Mouse (Mus musculus): ENCODE results near the gene Copz1.
A peak's percentile ranks its signal among the peaks of the same experiment; 100 is the strongest.
"Not testable (repeated sequence)": the region's sequence is repeated elsewhere in the genome, so short reads cannot be mapped to it uniquely, and the experiment has no call there.

Copz1 gene

DNA sequence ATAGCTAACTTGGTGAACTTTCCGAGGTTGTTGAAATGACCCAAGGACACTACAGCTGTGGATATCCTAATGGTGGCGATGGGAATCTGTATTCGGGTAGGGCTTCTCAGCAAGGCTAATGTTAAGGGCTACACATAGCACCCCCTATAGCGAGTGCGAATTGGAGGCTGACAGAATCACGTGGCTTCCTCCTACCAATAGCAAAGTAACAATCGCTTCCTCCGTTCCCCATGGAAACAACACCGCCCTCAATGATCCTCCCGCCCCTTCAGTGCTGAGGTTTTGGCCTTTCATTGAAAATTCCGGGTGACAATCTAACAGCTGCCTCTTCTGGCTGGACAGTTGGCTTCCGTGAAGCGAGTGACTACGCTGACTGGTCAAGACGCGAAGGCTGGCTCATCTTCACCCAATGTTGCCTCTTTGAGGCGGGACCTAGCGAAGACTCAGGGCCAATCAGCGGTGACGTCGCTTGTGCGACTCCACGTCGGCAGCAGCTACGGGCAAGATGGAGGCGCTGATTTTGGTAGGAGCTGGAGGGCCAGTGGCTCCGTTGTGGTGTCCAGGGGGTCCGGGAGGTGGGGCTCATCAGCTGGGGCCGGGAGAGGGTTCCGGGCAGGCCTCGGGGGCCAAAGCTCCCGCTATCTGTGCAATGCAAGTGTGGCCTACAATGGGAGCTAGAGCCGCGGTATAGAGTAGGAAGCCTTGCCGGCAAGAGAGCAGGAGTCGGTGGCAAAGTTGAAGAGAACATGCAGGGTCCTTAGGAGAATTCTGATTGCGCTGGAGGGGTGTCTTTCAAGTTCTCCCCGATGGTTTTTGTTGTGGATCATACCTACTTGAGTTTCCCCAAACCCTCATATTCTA, at the start of gene Copz1:
Copz1 (plus strand) TSS at position 296 of the 861 bp plus-strand sequence.
- peak; percentile 98 for DNase-seq (ENCODE audit: low spot score)

GRCm38 (mm10) chr15:103224161-103224560, 48.4 kb upstream of the Copz1 start:
- no peak for DNase-seq (ENCODE audit: low spot score)

- DNase-seq (ENCODE audit: low spot score): no peak
These were observed 45.5 kb upstream of the Copz1 start for GRCm38 (mm10) chr15:103227022-103227421.

DNA sequence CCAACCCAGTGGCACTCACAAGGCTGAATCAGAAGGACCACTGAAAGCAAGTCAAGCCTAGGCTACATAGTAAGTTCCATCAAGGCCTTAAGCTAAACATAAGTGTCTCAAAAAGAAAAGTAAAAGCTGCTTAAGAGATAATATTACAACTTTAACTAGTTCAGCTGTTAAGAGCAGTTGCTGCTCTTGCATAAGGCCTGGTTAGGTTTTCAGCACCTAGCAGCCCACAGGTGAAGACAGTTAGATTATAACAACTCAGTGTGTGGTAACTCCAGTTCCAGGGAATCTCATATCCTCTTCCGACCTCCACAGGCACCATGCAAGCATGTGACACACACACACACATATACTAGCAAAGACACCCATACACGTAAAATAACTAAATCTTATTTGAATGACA, 44.9 kb upstream of the Copz1 start:
- DNase-seq (ENCODE audit: low spot score): no peak

DNA sequence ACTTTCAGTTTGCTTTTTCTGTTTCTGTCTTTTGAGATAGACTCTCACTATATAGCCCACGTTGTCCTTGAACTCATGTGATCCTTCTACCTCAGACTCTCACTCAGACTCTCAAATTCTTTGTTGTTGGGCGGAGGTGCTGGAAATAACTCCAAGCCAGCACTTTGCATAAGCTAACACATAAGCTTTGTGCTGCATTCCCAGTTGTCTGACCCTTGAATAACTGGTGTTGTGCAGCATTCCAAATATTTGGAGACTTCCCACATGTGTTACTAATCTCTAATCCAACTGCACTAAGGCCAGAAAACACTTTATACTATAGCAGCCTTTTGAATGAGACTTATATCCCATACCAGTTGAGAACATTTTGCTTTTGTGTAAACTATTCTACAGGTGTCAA, 43.6 kb upstream of the Copz1 start:
- no peak for DNase-seq (ENCODE audit: low spot score)

GRCm38 (mm10) chr15:103233119-103233518, 39.4 kb upstream of the Copz1 start:
- DNase-seq (ENCODE audit: low spot score): no peak

DNA sequence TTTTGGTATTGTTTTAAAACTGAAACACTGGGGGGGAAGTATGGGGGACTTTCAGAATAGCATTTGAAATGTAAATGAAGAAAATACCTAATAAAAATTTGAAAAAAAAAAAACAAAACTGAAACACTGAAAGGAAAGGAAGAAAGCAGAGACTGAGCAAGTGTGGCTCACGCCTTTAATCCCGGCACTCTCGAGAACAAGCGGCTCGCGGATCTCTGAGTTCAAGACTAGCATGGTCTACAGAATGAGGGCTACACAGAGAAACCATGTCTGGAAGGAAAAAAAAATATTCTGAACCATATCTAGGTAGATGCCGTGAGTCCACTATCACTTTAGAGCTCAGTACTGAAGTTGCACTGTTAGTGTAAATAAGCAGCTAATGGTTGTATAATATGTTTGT, 35.2 kb upstream of the Copz1 start:
- no peak for DNase-seq (ENCODE audit: low spot score)

DNA sequence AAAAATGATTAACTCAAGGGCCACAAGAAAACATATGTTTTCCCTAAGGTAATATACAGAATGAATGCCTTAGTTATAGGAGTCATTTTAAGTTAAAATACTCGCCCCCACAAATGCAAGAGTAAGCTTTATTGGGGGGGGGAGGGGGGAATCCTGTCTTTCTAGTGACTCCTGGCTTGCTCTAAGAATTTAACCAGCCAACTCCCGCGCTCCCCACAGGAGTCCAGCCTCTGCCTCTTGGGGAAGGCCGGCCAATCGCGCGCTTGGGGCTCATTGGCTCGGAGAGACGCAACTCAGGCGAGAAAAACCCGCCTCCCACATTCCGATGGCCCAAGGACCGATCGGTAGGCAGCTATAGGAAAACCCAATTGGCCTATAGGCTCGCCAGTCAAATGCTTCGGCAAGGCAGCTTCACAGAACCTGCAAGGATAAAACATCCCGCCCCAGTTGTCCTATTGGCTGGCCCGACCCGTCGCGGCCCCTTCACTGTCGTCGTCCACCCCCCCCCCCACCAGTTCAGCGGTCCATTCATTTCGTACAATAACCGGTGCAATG, 33.3 kb upstream of the Copz1 start:
- DNase-seq (ENCODE audit: low spot score): peak; percentile 98

DNA sequence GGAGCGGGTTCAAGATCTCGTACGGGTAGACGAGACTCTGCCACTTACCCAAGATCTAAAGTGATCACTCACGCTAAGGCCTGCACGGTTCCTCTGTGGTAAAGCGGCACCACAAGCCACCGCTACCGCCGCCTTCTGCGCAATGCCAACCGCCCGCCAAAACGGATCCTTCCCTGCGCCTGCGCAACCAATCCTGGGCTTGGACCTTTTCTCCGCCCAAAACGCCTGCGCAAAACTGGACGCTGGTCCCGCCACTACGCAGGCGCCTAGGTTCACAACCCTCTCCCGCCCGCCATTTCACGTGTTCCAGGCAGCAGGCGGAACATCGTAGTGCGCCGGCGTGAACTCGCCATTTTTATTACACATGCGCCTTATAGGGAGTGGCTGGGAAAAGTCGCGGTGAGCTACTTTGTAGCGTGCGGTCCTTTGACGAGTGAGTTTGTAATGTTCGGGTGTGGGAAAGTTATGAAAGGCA, 32.8 kb upstream of the Copz1 start, which contains the start of gene Cbx5:
Cbx5 (minus strand) TSS at position 132 of the 475 bp plus-strand sequence.
- DNase-seq (ENCODE audit: low spot score): peak; percentile 98

- peak; percentile 96 for DNase-seq (ENCODE audit: low spot score)
These were observed 32.1 kb upstream of the Copz1 start, which contains the start of gene Hnrnpa1 for GRCm38 (mm10) chr15:103240160-103241028. TSS of gene Hnrnpa1 (plus strand) at chr15:103240432.

DNA sequence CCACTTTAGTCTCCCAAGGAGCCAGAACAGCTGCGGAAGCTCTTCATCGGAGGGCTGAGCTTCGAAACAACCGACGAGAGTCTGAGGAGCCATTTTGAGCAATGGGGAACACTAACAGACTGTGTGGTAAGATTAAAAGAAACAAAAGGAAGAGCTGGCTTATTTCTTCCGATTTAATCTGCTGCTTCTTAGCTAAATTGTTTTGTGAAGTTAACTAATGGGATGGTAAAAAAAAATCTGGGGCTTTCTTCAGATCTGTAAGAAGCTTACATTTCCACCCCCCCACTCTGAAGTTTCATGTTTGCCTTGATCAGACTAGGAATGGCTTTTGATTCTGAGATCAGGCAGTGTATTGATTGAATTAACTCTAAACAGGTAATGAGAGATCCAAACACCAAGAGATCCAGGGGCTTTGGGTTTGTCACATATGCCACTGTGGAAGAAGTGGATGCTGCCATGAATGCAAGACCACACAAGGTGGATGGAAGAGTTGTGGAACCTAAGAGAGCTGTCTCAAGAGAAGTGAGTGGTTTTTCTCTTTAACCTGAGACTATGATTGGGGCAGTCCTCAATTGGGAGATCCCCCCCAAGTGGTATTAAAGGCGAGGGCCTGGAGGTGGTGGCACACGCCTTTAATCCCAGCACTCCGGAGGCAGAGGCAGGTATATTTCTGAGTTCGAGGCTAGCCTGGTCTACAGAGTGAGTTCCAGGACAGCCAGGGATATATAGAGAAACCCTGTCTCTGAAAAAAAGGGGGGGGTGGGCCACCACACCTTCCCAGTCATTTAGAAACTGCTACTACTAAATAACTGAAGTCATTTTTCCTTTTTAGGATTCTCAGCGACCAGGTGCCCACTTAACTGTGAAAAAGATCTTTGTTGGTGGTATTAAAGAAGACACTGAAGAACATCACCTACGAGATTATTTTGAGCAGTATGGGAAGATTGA, 31.2 kb upstream of the Copz1 start:
- not testable (repeated sequence) for DNase-seq (ENCODE audit: low spot score)

- no peak for DNase-seq (ENCODE audit: low spot score)
These were observed 29.6 kb upstream of the Copz1 start for GRCm38 (mm10) chr15:103242885-103243284.

GRCm38 (mm10) chr15:103245616-103246015, 26.9 kb upstream of the Copz1 start:
- no peak for DNase-seq (ENCODE audit: low spot score)

- DNase-seq (ENCODE audit: low spot score): no peak
These were observed 25.3 kb upstream of the Copz1 start for GRCm38 (mm10) chr15:103247078-103247781.

DNA sequence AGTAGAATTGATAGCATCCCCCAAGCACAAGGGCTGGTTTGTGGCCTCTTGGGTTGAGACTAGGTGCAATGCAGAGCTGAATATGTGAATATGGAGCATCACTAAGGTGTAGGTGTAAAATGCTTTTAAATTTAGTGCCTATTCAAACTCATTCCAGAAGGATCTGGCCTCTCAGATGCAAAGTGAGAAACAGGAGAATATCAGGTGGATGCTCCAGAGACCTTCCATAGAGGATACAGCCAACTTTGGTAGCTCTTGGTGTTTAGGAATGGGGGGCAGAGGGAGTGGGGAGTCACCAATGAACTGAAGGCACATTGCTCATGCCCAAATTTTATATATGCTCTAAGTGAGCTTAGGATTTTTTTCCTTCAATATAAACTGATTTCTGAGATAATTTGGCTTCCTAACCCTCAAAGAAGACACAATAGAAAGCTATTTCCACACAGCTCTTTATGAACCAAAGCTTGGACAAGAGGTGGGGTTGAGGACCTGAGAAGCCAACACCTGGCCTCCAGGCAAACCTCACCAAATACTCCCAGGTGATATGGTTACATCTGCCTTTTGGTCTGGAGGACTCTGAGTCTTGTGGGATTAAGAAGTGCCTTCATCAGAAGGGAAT, 24.6 kb upstream of the Copz1 start:
- no peak for DNase-seq (ENCODE audit: low spot score)

DNA sequence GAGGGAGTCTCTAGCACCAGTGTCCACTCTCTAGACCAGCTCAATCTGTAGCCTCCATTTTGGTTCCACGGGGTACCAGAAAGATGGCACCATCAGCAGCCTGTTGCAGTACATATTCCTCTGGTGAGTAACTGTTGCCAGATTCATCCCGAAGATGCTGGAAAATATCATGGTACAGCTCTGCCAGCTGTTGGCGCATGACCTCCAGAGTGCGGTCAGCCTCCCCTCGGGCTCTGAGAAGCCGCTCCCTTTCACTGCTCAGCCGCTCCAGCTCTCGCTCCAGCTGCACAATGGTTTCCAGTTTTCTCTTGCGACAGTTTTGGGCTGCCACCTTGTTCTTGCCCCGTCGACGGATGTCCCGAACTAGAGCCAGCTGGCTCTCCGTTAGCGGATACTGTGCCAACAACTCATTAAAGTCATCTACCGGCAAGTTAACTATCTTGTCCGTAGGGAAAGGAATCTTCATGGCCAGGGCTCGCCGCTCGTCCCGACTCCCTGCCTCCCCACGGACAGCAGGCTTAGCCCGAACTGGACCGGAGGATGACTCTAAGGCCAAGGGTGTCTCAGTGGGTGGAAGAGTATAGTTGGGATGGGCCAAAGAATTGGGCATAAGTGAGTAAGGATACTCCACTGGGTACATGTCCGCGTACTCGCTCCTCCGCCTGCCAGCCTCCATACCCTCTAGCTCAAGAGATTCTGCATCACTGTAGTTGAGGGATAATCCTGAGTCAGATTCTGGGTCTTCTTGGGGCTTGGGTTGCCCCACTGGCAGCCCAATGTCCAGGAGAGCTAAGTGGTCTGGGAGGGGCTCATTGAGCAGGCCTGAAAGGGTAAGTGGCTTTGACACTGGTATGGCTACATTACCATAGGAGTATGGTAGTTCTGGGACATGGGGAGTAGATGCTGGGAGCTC, 23.9 kb upstream of the Copz1 start:
- no peak for DNase-seq (ENCODE audit: low spot score)

DNA sequence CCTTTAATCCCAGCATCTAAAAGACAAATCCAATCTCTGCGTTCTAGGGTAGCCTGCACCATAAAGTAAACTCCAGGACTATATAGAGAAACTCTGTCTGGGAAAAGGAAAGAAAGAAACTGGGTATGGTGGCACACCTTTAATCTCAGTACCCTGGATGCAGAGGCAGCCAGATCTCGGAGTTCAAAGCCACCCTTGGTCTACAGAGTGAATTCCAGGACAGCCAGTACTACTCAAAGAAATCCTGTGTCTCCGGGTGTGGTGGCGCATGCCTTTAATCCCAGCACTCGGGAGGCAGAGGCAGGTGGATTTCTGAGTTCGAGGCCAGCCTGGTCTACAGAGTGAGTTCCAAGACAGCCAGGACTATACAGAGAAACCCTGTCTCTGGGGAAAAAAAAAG, 23.0 kb upstream of the Copz1 start:
- DNase-seq (ENCODE audit: low spot score): not testable (repeated sequence)

- DNase-seq (ENCODE audit: low spot score): peak; percentile 69
These were observed 22.2 kb upstream of the Copz1 start for GRCm38 (mm10) chr15:103250195-103250740.

DNA sequence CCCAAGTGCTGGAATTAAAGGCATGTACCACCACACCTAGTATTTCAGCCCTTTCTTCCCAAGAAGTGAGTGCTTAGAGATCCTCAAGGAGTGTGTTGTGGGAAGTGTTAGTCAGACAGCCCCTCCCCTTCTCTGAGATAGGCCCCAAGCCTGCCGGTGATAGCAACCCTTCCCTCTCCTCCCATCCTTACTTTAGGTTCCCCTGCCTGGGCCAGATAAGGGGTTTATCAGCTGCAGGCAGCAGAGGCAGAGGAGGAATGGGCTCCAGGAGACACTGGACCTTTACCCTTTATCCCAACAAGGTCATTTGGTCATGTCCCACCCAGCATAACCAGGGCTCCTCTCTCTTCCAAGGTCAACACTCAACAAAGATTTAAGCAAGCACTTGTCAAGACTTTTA, 20.9 kb upstream of the Copz1 start:
- DNase-seq (ENCODE audit: low spot score): peak; percentile 54

Measured in yolk sac, embryonic 10.5 days (tissue).